In genomic region chr4:134352929-134353328, GRCm38 (mm10) we compare ENCODE assay signal across 24 mouse cellular contexts. TPM values are rescaled to one million over a fixed set of nuclear protein-coding genes. Genes with fewer than 3 reads are reported as not detected.
"Had no signal": no experiment of that assay in that cellular context is flagged by ENCODE, and none has a peak within 500 bp of the region (broad histone marks: within the 10 kb centered on the region; RNA-seq: fewer than 3 reads in every experiment).

No protein-coding gene starts in this region.

- ATAC-seq: liver, embryonic 12.5 days had no signal

- H3K4me3 ChIP-seq: kidney, embryonic 15.5 days; layer of hippocampus, adult 2 months; limb, embryonic 10.5 days; limb, embryonic 13.5 days; liver, embryonic 12.5 days; liver, embryonic 15.5 days; lung, embryonic 15.5 days; megakaryocyte, embryonic 14.5 days had no signal

- H3K36me3 ChIP-seq: kidney, embryonic 15.5 days; limb, embryonic 10.5 days; limb, embryonic 13.5 days; liver, embryonic 12.5 days; liver, embryonic 15.5 days; lung, embryonic 15.5 days had no signal

- H3K9me3 ChIP-seq: kidney, embryonic 15.5 days; limb, embryonic 10.5 days; limb, embryonic 13.5 days; liver, embryonic 12.5 days; liver, embryonic 15.5 days; lung, embryonic 15.5 days; megakaryocyte, embryonic 14.5 days had no signal

- DNase-seq: layer of hippocampus, adult 9-11 months; liver; lung, adult 18-20 months; lung, postnatal 10 days; lung, postnatal 36 days; midbrain, embryonic 14.5 days; thymus, adult 2 months; thymus, postnatal 14 days; thymus, postnatal 4 days had no signal

- H3K4me2 ChIP-seq: kidney, embryonic 15.5 days; limb, embryonic 13.5 days; liver, embryonic 12.5 days; liver, embryonic 15.5 days; lung, embryonic 15.5 days; midbrain, embryonic 11.5 days had no signal

- H3K9ac ChIP-seq: kidney, embryonic 15.5 days; limb, embryonic 13.5 days; liver, embryonic 12.5 days; liver, embryonic 15.5 days; lung, embryonic 15.5 days had no signal

- H3K27ac ChIP-seq: kidney, embryonic 15.5 days; layer of hippocampus, adult 2 months; limb, embryonic 10.5 days; limb, embryonic 13.5 days; liver, embryonic 12.5 days; liver, embryonic 15.5 days; lung, embryonic 15.5 days; stomach, postnatal 0 days had no signal

RNA-seq across cellular contexts. Expression of gene Slc30a2, which starts 9.9 kb away (rescaled TPM):
- total RNA-seq: layer of hippocampus, adult 2 months; left cerebral cortex, postnatal 25 days; midbrain, postnatal 0 days had no signal
- polyA plus RNA-seq: limb, embryonic 10.5 days; liver, embryonic 12.5 days; midbrain, embryonic 11.5 days; midbrain, embryonic 14.5 days; neural tube, embryonic 11.5 days; stomach, embryonic 14.5 days had no signal

RNA-seq across cellular contexts. Expression of gene Trim63, which starts 38.0 kb away (rescaled TPM):
- total RNA-seq: layer of hippocampus, adult 2 months; layer of hippocampus, postnatal 25 days had no signal
- polyA plus RNA-seq: midbrain, embryonic 11.5 days; stomach, embryonic 14.5 days had no signal
